Mouse (Mus musculus): ENCODE measurements around the gene Mbd6. TPM values are rescaled to one million over a fixed set of nuclear protein-coding genes. Genes with fewer than 3 reads are reported as not detected.

Mbd6 gene
- total RNA-seq, 2 experiments from 2014 or later, result 22.0 to 24.2 TPM

- intact Hi-C loops (cut with DNase I), result loop anchor here (10.0 kb wide), 1 partner anchor 363 kb away; the partner anchor contains the start of gene Atp23
- DNase-seq, result no peak
These were observed 21.5 kb downstream of the Mbd6 start for GRCm38 (mm10) chr10:127267318-127267717.

DNA sequence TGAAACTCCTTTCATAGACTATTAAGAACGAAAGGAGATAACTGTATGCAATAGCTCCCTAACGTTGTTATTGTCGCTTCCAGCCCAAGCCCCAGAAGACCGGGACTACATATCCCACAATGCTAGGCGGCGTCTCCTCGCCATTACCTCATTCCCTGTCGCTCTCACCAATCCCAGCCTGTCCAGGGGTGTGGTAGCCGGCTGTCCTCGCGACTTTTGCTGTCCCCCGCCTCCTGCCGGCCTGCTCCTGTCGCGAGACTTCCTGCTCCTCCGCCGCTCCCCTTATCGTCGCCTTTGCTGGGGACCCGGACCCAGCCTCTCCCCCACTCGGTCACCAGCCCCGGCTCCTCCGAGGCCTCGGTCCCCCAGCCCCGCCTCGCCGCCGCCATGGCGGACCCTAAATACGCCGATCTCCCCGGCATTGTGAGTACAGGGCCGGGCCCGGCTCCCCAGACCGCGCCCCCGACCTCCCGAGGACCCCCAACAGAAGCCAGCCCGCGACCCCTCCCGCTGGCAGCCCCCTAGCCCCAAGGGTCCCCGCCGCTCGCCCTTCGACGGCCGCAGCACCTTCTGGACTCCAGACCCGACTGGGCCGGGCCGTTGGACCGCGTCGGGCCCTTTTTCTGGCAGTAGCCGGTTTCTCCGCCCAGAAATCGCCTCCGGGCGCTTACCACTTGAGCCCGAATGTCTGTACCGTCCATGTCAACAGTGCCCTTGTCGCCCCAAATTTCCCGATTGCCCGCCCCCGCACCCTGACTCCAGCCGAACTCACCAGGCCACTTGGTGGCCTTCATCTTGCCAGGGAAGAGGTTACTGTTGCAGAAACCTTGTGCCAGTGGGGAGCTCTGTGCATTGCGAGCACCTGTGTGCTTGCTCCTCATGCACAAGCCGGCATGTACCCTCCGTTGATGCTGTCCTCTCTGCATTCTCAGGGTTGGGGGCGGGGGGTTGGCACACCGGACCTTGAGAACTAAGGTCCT is 22.4 kb downstream of the Mbd6 start, which contains the start of gene Dctn2:
Dctn2 (plus strand) TSS at position 257 of the 980 bp plus-strand sequence.
- intact Hi-C loops (cut with DNase I), result loop anchor here (1.0 to 10.0 kb wide), 2 partner anchors 46 to 362 kb away; partner anchors contain the start of gene Atp23
- DNase-seq, result peak; percentile 90

DNA sequence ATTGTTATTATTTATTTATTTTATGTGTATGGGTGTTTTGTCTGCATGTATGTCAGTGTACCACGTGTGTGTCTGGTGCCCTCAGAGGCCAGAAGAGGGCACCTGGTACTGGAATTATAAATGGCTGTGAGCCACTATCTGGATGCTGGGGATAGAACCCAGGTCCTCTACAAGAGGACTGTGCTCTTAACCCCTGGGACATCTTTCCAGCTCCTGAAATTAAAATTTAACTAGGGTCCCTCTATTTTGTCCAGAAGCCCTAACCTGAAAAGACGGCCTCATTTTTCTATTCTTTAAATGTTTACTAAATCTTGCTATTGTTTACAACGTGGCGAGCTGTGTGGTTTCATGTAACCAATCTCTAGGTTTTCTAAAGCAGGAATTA is 23.1 kb downstream of the Mbd6 start:
- DNase-seq, result no peak
- intact Hi-C loops (cut with DNase I), result loop anchor here (1.0 to 10.0 kb wide), 2 partner anchors 47 to 361 kb away; partner anchors contain the start of gene Atp23

- intact Hi-C loops (cut with DNase I), result loop anchor here (10.0 kb wide), 1 partner anchor 360 kb away; the partner anchor contains the start of gene Atp23
- no peak for DNase-seq
These were observed 23.8 kb downstream of the Mbd6 start for GRCm38 (mm10) chr10:127264971-127265370.

DNA sequence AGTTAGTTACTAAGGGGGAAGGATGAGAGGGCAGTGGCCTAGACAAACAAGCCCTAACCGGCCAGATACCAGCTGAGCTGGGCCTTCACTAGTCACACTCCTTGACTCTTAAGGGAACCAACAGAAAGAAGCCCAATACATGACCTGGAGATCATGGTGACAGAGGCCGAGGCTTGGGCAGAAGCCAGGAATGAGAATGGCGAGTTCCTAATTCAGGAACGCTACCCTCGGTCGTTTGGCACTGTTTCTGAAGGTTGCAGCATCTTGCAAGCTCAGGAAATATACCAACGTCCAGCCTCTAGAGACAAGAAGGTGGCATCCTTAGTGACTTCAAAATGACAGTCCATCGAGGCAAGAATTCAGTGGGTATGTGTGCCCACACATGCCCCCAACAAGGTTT is 24.5 kb downstream of the Mbd6 start:
- no peak for DNase-seq
- intact Hi-C loops (cut with DNase I), result loop anchor here (10.0 kb wide), 1 partner anchor 360 kb away; the partner anchor contains the start of gene Atp23

GRCm38 (mm10) chr10:127263631-127264030 is 25.2 kb downstream of the Mbd6 start:
- intact Hi-C loops (cut with DNase I), result loop anchor here (10.0 kb wide), 1 partner anchor 359 kb away; the partner anchor contains the start of gene Atp23
- DNase-seq, result no peak

DNA sequence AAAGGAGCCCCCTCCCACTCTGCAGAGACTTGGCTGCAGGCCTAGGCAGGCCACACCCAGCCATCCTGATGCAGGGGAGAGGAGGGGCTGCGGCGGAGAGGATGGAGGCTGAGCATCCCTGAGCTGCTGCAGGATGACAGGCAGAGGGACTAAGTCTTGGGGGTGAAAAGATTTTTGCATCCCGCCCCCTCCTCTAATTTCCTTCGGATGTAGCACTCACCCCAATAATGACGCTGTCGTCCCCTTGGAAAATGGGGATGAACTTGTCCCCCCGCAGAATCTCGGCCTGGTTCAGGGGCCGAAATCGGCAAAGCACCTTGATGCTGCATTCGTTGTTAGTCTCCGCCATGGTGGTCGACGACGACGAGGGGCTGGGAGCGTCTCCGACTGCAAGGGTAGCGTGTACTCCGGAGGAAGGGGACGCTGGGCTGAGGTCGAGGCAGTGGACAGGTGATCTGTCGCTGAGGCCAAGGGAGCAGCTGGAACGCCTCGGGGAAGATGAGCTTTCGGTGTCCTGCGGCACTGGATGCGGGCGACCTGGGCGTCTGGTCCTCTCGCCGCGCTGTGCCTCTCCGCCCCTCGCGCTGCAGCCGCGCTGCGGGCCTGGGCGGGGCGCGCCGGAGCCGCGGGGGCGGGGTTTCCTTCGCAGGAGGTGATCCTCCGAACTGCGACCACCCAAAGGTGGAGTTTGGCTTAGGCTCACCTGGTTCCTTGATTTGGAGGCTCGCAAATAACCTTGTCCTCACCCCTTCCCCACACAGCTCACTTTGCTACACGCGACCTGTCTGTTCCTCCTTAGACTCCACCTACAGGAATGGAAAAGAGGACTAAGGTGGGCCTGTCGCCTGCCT is 26.0 kb downstream of the Mbd6 start, which contains the start of gene Kif5a:
Kif5a (minus strand) TSS at position 801 of the 851 bp plus-strand sequence.
- DNase-seq, result no peak
- intact Hi-C loops (cut with DNase I), result loop anchor here (10.0 kb wide), 1 partner anchor 358 kb away; the partner anchor contains the start of gene Atp23

GRCm38 (mm10) chr10:127261706-127262547 is 26.9 kb downstream of the Mbd6 start:
- intact Hi-C loops (cut with DNase I), result loop anchor here (10.0 kb wide), 1 partner anchor 357 kb away; the partner anchor contains the start of gene Atp23

GRCm38 (mm10) chr10:127258489-127258888 is 30.3 kb downstream of the Mbd6 start:
- intact Hi-C loops (cut with DNase I), result no loop called here
- DNase-seq, result no peak

More at GRCm38 (mm10) chr10:127261706-127262547, 26.9 kb downstream of the Mbd6 start:
- no peak for DNase-seq

DNA sequence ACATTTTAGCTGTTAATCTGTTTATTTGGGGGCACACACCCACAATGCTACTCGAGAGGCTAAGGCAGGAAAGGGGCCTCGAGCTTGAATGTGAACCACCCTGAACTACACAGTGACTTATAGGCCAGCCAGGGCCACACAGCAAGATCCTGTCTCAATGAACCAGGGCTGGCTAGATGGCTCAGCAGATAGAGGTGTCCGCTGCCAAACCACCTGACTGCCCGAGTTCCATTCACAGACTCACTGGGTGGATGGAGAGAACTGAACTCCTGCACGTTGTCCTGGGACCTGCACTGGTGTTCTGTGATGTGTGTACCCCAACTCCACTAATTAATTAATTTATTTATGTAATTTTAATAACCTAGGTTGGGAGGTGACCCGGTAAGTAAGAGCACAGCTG is 31.0 kb downstream of the Mbd6 start:
- intact Hi-C loops (cut with DNase I), result no loop called here
- no peak for DNase-seq

GRCm38 (mm10) chr10:127255625-127256345 is 33.0 kb downstream of the Mbd6 start:
- DNase-seq, result peak; percentile 49 to 60
- intact Hi-C loops (cut with DNase I), result no loop called here

DNA sequence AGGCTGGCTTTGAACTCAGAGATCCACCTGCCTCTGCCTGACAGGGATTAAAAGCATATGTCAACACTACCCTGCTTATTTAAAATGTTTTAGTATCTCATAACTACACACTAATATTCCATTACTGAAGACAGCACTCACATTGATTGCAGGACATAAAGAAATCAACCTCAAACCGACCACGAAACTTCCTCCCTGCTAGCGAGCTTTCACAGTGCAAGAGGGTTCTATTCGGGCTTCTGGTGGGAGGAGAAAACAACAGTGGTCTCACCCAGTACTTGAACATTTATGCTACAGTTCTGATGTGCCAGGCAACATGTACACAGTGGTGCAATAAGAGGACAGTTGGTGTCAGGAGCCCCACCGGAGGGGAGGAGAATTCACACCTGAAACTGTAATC is 38.0 kb downstream of the Mbd6 start:
- intact Hi-C loops (cut with DNase I), result no loop called here

GRCm38 (mm10) chr10:127238241-127238824 is 50.5 kb downstream of the Mbd6 start:
- no peak for DNase-seq
- intact Hi-C loops (cut with DNase I), result no loop called here

More for the DNA sequence above, 38.0 kb downstream of the Mbd6 start:
- DNase-seq, result no peak

DNA sequence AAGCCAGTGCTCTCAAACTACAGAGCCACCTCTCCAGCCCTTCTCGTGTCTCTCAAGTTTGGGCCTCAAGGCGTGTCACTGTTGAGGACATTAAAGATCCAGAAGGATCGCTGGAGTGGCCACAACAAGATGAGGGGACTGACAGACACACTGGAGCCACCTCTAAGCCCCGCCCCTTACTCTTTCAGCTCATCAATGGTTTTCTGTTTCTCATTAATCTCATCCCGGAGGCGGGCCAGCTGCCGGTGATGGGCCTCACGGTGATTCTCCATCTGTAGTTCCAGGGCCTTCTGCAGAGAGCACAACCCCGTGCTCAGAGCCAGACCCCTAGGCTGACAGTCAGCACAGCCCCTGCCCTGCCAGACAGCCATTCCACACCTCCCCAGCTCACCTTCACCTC is 52.3 kb downstream of the Mbd6 start:
- DNase-seq, result no peak
- intact Hi-C loops (cut with DNase I), result no loop called here

DNA sequence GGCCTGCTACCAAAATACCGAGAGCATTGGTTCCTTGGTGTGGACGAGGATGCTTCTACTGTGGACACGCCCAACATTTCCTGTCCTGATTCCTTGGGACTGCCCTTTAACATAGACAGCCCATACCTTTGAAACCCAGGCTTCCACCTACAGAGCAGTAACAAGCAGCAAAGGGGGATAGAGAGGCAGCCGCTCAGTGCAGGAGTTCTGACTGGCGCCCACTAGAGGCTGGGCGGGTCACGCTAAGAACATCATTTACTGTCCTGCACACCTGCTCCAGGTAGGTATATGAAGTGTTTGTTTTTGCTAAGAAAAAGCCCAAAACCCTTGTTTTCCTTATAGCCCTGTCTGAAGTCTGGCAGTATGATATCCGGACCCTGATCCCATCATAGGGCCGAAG is 55.7 kb downstream of the Mbd6 start:
- DNase-seq, result no peak
- intact Hi-C loops (cut with DNase I), result no loop called here
